Mouse (Mus musculus): ENCODE results near the gene Pnma1.

Gene Pnma1

DNA sequence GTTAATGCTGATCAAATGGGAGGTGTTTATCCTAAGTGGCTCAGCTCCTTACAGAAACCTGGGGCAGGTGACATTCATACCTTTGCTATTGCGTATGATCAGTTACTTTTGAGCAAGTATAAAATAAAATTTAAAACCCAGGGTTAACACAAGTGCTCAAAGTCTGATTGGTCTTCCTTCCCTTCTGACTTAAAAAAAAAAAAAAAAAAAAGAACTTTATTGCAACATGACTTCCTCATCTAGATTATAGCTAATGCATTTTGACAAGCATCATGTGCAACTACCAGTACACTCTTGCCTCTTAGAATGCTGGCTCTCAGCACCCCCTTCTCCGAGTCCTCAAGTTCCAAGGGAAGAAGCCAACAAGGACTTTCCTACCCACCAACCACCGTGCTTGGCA lies 23.9 kb upstream of the Pnma1 start:
- no peak for TF ChIP-seq GATA4 (IDR thresholded peaks at IDR 0.05; ENCODE audit: insufficient replicate concordance, low read length)

DNA sequence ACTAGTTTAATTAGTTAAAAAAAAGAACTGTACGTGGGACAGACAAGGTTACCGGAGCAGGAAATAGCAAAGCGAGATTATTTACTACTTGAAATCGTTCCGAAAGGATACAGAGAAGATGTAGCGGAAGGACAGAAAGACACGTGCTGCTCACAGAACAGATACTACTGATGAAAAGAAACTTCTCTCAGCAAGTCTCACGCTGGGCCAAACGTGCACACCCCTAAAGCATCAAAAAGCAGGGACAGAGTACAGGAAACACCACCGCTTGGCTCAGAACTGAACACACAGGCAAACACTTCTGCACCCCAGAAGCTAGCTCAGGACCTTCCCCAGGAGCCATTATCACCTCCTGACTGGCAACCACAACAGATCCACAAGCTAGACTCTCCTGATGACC lies 22.3 kb upstream of the Pnma1 start:
- TF ChIP-seq GATA4 (IDR thresholded peaks at IDR 0.05; ENCODE audit: insufficient replicate concordance, low read length), result no peak

DNA sequence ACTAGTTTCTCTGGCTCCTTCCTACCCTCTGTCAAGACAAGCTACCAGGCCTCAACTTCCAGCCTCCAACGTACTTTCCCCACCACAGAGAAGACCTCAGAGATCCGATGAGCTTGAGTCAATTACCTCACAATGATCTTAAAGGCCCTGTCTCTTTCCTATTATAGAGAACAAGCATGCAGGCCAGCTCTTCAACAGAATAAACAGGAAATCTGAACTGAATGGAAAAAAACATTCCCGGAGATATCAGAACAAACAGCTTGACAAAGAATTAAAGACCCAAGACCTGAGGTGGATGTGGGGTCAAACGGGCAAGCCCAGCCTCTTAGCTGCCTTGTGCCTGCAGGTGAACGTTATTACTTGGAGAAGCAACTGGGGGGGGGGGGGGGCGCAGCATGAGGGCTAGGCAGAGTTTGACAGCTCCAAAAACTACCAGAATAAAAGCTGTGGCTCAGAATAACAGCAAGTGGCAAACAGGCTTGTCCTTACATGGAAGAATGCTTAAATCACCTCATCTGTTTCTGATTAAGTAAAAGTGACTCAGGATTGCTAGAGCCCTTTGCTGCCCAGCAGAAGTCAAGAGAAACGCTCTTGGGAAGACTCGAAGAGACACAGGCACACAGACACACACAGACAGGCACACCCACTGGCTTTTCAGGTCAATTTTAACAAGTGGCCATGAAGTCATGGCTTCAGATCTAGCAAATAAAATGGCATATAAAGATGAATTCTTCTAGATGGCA lies 17.5 kb upstream of the Pnma1 start:
- TF ChIP-seq GATA4 (IDR thresholded peaks at IDR 0.05; ENCODE audit: insufficient replicate concordance, low read length), result peak; percentile 39; the same call in 1 of the 2 replicates

DNA sequence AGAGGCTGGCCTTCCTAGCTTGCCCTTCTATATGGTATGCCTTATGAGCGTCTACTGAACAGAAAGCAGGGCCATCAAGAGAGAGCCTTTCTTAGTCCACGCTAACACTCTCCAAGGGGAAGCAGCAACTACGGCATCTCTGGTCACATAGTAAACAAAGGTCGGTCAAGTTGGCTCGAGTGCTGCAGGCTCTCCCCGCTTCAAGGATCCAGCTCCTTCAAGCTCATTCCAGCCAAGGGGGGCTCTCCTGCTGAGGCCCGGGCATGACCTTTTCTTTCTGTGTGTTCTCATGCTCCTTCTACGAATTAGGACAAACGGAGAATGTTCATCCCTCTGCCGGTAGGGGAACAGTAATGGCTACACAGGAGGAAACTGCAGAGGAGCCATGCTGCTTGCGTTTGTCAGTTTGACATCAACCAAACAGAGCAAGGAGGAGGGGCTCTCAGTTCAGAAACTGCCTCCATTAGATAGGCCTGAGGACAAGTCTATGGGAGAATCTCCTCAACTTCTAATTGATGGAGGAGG lies 15.4 kb upstream of the Pnma1 start:
- no peak for TF ChIP-seq GATA4 (IDR thresholded peaks at IDR 0.05; ENCODE audit: insufficient replicate concordance, low read length)

DNA sequence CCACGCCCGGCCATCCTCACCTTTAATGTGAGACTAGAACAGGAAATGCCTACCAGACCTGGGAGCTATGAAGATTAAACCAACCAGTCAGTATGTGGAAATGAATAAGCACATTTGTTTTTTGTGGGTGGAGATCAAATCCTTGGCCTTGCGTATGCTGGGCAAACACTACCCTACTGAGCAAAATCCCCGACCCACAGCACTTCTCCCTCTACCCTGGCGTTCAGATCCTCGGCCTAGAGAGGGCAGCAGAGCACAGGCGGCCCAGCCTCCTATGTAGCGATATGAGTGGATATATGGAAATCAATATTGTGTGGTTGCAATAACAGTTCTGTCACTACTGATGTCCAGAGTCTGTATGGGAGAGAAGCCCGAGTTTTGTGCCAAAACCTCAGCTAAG lies 14.8 kb upstream of the Pnma1 start:
- no peak for TF ChIP-seq GATA4 (IDR thresholded peaks at IDR 0.05; ENCODE audit: insufficient replicate concordance, low read length)

DNA sequence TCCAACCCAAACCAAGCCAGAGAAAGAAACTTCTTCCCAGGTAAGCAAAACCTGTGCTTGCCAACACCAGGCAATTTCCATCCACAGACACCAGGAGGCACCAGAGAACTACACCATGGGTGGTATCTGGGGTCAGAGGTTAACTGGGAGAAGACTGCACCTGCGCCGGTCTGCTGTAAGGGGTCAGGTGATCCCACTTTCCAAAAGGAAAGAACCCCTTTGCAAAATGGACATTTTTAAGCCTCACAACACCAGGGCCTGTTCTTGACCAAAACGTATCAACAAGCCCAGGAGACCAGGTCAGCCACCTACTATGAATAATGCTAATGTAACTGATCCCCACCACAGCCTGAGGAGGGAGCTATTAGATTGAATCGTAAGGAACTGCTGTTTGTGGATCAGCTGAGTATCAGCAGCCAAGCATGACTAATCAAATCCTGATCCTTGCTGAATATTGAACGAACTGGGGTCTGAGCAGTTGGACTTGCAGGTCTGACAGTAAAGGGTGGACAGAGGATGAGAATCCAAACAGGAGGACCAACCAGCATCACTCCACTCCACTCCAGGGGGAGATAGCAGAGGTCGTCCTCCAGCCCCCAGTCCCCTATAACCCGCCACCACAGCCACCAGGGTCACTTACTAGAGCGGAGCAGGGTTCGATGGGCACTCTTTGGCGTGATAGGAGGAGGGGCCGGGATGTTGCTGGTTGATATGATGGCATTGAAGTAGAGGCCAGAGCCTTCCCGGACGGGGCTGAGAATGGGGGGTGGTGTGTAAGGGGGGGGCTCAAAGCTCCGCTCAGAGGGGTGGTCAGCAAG lies 13.5 kb upstream of the Pnma1 start:
- TF ChIP-seq GATA4 (IDR thresholded peaks at IDR 0.05; ENCODE audit: insufficient replicate concordance, low read length), result no peak; the same call in 1 of the 2 replicates

DNA sequence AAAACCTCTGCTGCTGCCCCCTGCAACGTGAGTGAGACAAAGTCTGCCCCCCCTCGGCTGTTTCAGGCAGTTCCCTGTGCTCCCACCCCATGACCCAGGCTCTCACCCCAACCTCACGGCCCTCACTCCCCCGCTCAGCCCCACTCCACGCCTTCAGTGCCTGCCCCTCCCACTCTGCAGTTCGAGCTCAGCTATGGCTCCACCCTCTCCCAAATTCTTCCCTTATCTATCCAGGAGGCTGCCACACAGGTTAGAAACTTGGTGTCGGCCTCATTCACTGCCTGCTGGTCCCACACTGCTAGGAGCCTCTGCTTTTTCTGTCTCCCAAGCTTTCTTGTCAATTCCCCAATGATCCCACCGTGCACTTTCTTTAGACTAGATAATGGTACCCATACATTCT lies 12.8 kb upstream of the Pnma1 start:
- TF ChIP-seq GATA4 (IDR thresholded peaks at IDR 0.05; ENCODE audit: insufficient replicate concordance, low read length), result no peak

DNA sequence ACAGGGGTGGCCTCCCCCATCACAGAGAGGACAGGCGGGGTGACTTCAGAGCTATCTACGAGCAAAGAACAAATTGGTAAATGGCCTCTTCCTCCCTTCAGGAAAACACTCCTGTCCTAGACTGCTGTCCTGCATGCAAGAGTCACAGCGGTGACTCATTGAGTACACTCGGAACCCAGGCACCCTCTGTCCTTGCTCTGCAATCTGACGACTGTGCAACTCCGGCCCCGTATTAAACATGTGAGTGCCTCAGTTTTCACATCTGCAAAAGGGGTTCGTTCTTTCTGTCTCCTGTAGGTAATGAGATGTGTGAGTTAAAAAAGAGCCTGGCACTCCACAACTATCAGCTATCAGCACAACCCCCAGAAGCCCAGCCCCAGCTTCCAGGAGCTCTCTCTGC lies 12.2 kb upstream of the Pnma1 start:
- TF ChIP-seq GATA4 (IDR thresholded peaks at IDR 0.05; ENCODE audit: insufficient replicate concordance, low read length), result no peak

DNA sequence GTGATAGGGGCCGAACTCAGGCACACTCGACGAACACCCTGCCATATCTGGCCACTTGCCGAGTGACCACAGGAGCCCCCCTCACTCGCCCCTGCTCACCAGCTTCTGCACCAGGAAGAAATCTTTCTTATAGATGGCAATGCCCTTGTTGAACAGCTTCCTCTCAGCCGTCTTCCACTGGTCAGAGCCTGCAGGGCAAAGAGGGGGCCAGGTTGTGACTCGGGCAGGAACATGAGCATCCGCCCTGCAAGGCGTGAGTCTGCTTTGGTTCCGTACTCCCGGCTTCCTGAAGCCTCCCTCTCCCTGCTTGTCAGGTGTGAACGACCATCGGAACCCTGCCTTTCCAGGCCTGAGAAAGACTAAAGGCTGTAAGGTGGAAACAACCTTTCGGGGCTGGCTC lies 9.9 kb upstream of the Pnma1 start:
- no peak for TF ChIP-seq GATA4 (IDR thresholded peaks at IDR 0.05; ENCODE audit: insufficient replicate concordance, low read length)

DNA sequence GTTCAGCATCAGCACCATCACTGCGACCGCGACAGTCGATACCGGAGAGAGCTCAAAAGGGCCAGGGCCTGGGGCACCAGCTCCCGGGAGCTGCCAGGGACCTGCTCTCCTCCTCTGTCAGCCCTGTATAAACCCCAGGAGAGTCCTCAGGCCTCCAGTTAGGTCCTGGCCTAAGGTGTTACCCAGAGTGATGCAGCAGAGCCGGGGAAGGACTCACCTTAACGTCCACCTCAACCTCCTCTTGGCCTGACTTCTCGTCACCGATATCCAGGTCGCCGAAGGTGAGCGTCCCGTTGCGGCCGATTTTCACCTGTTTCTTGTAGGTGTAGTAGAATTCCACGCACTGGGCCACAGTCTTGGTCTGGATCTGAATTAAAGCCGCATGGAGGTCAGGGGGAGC lies 7.9 kb upstream of the Pnma1 start:
- TF ChIP-seq GATA4 (IDR thresholded peaks at IDR 0.05; ENCODE audit: insufficient replicate concordance, low read length), result no peak

DNA sequence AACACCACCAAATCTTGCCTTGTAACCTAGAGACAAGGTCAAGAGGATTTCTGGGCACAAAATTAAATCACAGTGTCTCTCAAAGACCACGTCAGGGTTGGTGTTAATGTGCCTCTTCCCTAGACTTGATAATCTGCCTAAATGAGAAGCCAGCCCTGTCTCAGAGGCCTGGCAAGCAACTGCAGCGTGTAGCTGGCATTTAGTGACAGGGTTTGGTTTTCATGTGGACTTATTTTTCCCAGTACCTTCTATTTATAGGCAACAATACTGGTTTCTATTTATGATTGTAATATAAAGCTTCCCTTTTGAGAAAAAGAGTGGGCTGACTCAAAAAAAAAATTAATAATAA lies 7.2 kb upstream of the Pnma1 start:
- no peak for TF ChIP-seq GATA4 (IDR thresholded peaks at IDR 0.05; ENCODE audit: insufficient replicate concordance, low read length)

DNA sequence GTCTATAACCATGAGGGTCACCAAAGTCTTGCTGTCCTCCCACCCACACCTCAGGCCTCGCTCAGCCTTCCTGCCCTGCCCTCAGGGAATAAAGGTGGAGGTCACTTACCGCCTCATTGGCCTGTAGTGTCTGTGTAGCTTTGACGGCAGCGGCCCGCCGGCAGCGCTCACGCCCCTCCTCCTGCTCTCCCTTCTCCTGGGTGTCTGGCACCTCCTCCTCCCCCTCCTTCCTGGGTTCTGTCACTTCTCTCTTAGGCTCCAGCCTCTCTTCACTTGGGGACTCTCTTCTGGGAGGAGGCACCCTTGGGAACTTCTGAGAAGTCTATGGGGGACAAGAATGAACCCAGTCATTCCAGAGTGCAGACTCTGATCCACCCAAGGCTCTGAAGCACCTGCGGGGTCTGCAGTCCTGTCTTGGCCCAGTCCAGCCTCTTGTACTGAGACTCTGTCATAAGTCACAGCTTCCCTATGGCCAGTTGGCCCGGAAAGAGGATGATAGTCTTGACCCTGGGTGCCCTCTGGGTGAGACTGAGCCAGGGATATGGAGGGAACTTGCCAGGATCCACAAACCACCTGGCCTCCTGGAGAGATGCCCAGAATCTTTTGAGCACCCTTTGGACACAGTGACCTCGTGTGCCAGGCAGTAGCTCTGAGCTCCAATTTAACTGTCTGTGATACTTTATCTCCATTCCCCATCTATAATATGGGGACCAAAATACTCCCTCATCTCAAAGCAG lies 6.7 kb upstream of the Pnma1 start:
- peak; percentile 84 for TF ChIP-seq GATA4 (IDR thresholded peaks at IDR 0.05; ENCODE audit: insufficient replicate concordance, low read length)

DNA sequence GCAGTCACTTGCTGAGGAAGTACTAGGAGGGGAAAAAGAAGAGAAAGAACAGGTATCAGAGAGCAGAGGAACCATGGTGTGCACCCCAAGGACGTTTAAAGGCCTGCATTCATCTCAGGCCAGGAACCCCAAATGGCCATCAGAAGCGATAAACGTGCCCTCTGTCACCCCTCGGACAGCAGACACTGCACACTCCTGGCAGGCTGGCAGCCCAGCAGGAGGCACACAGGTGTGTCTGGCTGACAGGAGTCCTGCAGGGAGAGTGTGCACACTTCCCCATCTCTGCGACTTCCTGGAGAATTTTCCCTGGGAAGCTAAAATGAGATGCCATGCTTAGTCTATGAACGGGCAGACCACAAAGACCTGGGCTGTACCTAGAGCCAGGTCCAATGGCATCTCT lies 5.1 kb upstream of the Pnma1 start:
- TF ChIP-seq GATA4 (IDR thresholded peaks at IDR 0.05; ENCODE audit: insufficient replicate concordance, low read length), result no peak

DNA sequence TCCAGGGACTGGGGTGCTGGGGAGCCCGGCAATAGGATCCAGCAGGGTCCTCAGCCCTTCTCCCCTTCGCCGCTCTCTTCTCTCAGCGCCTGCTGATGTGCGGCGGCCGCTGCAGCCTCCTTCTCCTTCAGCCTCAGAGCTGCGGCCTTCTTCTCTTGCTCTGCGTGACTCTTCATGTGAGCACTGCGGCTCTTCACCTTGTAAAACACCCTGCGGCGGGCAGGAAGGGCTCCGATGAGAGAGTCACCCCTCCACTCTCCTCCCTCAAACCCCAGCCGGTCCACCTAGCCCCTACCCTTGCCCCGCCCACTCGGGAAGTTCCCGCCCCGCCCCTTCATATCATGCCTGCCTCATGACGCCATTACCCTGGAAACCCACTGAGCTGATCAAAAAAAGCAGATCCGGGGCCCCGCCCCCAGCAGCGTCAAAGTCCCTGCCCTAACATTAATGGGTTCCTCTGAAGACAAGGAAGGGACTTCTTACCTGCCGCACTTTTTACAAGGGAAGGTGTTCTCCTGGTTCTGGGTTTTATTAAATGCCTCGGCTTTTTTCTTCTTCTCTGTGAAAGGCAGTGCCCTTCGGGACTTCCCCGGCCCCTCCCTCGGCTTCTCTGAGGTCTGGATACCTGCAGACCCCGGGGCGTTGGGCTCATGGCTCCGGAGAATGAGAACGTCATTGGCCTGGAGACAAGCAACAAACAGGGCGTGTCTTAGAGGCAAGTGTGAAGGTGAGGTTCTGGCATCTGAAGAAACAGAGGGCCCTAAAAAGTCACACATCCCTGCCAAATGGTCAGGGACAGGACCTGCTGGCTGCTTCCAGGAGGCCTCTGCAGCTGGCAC lies 4.3 kb upstream of the Pnma1 start:
- no peak for TF ChIP-seq GATA4 (IDR thresholded peaks at IDR 0.05; ENCODE audit: insufficient replicate concordance, low read length)

DNA sequence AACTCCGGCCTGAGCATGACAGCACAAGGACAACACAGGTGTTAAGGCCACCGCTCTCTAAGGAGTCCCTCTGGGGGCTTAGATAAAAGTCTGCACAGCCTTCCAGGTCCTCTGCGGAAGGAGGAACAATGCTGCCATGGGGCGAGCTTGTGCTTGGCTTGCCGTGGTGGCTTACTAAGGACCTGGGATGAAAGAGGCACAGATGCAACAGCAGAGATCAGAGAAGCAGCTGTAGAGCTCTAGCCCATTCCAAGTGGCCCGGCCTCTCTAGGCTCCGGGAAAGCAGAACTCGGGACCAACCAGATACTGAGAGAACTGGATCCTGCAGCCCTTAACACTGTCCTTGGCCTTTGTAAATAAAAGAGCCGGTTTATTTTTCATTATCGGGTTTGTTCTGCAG lies 3.6 kb upstream of the Pnma1 start:
- no peak for TF ChIP-seq GATA4 (IDR thresholded peaks at IDR 0.05; ENCODE audit: insufficient replicate concordance, low read length)
